Mouse (Mus musculus): ENCODE data around the gene Prim2.

The Prim2 gene

DNA sequence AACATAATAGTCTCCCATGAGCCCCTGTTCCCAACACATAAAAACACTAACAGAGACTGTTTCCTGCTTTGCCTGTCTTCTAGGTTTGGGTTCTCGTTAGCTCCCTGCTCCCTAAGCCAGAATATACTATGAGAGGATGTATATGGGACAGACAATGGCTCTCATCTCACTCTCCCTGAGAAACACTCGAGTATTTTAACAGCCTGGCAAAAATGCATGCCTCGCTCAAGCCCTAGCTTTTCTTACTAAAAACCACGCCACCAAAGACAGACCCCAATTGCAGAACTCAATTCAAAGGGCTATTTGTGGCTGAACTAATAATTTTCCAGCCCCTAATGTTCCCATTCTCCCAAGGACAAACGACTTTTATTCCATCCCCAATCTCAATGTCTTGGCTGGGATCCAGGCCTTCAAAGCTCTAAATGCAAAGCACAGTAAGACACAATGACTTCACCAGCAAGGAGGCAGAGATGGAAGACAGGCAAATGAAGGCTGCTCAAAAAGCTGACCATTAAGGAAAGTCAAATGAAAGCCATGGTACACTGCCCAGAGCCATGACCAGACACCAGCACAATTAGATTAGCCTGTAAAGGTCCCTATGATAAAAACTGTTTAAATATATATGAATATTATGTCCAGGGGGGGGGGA lies 70.5 kb downstream of the Prim2 start:
- peak in 1 of 2 experiments; percentile 12 for DNase-seq

DNA sequence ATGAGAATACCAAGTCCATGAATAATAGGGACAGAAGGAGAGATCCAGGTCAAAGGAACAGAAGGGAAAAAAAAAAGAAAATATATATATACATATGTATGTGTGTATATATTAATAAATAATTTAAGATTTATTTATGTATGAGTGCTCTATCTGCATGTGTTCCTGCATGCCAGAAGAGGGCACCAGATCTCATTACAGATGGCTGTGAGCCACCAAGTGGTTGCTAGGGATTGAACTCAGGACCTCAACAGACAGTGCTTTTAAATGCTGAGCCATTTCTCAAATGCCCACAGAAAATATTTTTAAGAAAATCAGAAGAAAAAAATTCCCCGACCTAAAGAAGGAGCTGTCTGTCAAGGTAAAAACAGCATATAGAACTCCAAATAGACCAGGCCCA lies 72.6 kb downstream of the Prim2 start:
- no peak for DNase-seq

DNA sequence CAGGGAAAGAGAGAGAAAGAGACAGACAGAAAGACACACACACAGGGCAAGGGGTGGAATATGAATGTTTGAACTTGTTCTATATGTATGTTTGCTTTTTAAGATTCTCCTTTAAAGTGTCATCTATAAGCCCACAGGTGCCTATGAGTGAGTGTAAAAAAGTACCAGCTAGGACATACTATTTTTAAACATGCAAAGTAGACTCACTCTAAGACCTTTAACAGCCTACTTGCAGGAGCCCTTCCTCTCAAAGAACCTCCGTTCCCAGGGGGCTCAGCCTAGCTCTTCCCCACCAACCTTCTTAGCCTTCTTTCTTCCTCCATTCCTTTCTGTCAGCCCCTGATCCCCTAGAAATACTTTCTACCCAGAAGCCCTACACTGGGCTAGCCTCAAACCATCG lies 73.7 kb downstream of the Prim2 start:
- no peak for DNase-seq

DNA sequence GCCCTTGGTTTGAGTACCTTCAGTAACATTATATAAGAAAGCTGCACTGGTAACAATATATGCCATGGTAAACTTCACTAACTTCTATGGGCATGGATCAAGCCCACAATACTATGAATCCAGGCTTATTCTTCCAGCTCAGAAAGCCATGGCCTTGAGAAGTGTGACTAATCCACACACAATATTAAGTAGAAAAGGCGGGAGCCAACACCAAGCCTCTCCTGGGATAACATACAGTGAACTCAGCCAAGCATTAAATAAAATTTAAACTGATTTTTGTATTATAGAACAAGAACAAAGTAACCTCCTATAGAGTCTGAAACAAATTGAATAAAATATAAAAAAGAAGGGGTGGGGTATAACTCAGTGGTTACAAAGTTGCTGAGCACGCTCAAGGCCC lies 74.6 kb downstream of the Prim2 start:
- DNase-seq = no peak

- DNase-seq = no peak
Measured at GRCm38 (mm10) chr1:33593718-33594388, 75.7 kb downstream of the Prim2 start.

DNA sequence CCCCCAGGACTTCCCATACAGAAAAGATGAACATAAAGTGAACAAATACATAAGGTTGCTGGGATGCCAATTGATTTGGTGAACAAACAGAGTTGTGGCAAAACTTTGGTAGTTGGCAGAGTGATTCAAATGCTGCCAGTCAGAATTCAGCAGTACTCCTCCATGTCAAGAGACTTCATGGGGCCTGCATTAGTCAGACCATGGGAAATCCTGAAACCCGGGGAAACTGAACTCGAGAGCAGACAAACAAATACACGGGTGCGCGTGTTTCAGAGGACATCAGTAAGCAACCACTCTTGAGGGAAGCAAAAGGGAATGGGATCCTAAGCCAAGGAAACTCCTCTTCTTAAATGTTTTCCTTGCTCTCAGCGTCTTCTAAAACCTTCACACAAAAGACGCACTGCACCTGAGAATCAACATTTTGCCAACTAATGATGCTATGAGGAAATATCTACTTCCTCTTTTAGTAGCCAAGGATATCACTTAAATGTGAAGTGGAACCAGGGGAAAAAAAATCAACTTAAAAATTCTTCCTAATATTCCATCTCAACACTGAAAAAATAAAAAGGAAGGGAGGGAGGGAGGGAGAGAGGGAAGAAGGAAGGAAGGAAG lies 77.5 kb downstream of the Prim2 start:
- no peak for DNase-seq

GRCm38 (mm10) chr1:33590556-33591411 lies 78.8 kb downstream of the Prim2 start:
- DNase-seq = peak; percentile 69 to 72

GRCm38 (mm10) chr1:33589531-33589930 lies 80.1 kb downstream of the Prim2 start:
- no peak for DNase-seq

DNA sequence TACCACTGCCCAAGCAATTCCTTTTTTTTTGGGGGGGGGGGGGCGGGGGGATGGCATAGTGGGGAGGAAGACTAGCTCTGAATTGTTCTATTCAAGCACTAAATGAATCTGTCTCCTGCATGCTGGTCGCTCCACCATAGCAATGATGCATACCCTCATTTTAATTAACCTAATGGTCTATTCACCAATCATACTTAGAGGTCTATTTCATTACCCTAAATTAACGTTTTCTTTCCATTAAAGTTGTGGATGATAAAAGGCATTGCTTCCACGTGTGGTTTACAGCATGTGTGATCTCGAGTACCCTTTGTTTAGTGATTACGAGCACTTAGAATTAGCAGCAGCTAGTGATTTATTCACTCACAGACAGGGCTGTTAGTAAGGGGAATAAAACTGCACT lies 81.0 kb downstream of the Prim2 start:
- no peak for DNase-seq

DNA sequence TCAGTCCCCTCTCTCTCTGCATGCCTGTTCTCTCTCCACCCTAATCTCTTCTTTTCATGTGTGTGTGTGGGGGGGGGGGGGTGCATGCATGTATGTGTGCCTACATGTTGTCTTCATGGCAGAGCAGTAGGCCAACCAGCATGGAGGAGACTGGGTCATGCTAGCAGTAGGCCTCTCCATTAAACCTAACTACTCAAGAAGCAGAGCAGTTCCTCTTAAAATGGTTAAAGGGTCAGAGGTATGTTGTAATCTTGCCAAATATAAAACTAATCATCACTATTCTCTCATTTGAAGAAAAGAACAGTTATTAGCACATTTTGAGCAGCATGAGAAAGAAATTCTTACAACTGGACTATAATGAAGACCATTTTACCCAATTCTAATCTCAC lies 85.0 kb downstream of the Prim2 start:
- no peak for DNase-seq

GRCm38 (mm10) chr1:33583817-33584589 lies 85.6 kb downstream of the Prim2 start:
- no peak for DNase-seq

DNA sequence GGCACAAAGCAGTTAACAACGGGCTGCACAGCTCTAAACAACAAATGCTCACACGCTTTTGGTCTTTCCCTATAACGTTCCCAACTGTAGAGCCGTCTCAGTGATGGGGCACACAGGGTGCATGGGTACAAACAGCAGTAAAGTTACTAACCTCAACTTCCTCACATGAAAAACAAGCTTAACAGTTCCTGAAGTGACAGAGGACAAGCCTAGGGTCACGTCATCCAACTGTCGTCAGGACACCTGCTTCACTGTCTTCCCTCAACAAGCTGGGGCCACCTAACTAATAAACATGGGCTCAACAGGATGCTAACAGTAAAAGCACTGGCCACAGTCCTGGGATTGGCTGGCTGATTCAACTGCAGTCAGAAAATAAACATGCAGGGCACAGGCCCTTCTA lies 91.0 kb downstream of the Prim2 start:
- no peak for DNase-seq

DNA sequence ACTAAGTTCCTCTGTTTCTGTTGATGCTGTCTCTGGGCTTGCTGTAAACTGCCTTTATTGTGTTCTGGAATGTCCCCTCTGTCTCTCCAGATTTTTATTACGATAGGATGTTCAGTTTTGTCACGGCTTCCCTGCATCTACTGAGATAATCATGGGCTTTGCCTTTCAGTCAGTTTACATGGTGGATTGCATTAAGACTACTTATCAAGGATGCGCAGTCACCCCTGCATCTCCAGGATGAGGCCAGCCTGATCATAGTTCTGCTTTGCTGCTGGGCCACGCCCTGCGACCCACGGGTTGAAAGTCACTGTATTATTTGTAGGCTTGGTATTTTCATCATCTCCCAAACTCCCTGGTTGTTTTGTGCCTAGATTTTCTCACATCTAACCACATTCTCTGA lies 95.1 kb downstream of the Prim2 start:
- no peak for DNase-seq

DNA sequence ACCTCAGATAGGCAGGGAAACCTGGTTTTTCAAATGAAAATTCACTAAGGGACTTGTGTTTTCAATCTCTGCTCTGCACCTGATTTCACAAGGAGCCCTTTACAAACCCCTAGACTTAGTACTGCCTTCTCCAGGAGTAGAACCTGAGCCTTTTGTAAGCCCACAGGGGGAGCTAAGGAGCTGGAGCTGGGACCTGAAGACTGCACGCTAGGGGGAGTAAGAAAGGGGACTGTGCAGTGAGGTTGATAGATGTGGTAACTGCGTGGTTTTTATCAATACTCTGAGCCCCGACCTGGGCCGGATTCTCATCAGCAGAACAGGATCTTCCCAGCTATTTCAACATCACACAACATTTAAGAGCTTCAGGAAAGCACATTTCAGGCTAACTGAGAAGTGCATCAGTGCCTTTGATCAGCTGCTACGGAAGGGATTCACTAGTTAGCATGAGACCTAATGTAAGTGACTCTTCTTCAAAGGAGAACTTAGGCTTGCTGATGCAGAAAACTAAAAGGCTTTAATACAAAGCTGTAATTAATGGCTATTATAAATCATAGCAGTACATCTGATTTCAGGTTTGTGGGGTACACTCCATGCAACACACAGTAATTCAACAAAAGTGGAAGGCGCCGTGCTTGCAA lies 103.7 kb downstream of the Prim2 start:
- DNase-seq = no peak

- DNase-seq = no peak
Measured at GRCm38 (mm10) chr1:33564032-33564431, 105.6 kb downstream of the Prim2 start.

- no peak for DNase-seq
Measured at GRCm38 (mm10) chr1:33563611-33564010, 106.0 kb downstream of the Prim2 start.

GRCm38 (mm10) chr1:33556638-33557037 lies 113.0 kb downstream of the Prim2 start:
- no peak for DNase-seq

DNA sequence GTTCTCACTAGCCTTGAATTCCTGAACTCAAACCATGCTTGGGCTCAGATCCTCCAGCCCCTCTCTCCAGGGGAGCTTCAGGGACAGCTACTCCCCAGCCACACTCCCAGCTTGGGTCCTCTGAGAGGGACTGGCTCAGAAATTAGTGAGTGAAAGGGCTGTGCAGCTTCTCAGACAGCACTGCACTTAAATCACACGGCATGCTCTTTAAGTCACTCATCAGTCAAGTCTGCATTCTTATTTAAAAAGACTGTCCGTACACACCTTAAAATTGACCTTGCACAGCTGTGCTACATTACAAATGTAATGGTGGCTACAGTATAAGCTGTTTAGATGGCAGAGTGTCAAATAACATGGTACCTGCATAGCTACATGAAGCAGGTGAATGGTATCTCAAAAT lies 114.0 kb downstream of the Prim2 start:
- no peak for DNase-seq

- DNase-seq = no peak
Measured at GRCm38 (mm10) chr1:33551350-33551749, 118.2 kb downstream of the Prim2 start.

DNA sequence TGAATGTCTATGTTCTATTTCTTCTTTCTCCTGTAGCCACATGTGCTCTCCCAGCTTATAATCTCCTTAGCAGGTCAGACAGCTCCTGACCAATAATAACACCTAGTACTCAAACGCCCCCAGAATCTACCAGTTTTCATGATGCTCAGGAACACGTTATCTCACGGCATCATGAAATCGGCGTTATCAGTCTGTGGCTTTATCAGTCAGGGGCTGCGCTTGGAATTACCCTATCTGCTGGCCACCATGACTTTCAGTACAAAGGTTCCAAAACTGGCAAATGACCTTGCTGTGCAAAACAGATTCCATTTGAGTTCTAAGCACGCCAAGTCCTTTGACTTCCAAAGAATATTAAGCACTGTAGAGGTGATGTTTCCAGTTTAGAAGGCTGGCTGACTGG lies 127.9 kb downstream of the Prim2 start:
- DNase-seq = no peak

DNA sequence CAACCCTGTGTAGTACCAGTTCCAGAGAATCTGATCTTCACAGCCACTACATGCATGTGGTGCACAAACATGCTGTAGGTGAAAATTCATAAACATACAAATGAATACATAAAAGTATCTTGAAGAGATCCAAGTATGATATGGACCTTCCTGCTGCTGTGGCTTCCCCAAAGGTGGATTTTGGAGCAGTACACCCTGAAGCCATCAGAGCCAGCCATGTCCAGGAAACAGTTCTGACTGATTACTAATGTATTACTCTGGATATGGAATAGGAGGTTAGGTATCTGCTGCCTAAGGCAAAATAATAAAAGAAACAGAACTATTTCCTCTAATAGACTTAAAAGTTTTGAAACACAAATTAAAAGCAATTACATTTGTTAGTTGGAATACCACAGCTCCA lies 131.6 kb downstream of the Prim2 start:
- no peak for DNase-seq

Data from cerebellum, postnatal 10 days (tissue).